ENCODE assay signal across 28 mouse cellular contexts in the genomic region with DNA sequence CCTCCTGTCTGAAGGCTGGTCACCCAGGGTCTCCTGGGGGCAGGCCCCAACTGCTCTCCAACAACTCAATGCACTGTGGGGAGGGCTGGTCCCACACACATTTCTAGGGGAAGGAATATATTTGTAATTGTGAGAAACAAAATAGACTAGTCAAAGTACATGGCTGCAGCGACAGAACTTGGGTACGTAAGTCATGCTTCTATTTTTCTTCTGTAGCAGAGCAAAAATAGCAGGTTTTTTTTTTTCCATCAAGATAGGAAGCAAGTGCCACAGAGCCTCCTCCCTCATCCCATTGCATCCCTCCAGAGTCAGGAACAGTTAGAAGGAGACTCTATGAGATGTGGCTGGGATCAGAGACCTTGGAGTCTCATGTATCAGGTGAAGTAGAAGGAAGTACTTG.
"Had no signal": no experiment of that assay in that cellular context is flagged by ENCODE, and none has a peak within 500 bp of the region (broad histone marks: within the 10 kb centered on the region; RNA-seq: fewer than 3 reads in every experiment).

No protein-coding gene starts in this region.

- ATAC-seq: forebrain, embryonic 13.5 days; forebrain, embryonic 14.5 days; forebrain, embryonic 15.5 days; forebrain, postnatal 0 days had no signal

- H3K9ac ChIP-seq: embryonic facial prominence, embryonic 12.5 days; embryonic facial prominence, embryonic 13.5 days; embryonic facial prominence, embryonic 15.5 days; forebrain, embryonic 12.5 days; forebrain, embryonic 13.5 days; forebrain, embryonic 15.5 days; forebrain, postnatal 0 days had no signal

- H3K27ac ChIP-seq: embryonic facial prominence, embryonic 10.5 days; embryonic facial prominence, embryonic 12.5 days; embryonic facial prominence, embryonic 13.5 days; embryonic facial prominence, embryonic 15.5 days; forebrain, embryonic 10.5 days; forebrain, embryonic 12.5 days; forebrain, embryonic 13.5 days; forebrain, embryonic 15.5 days; gastrocnemius, adult 2 months; heart, adult 2 months had no signal

- H3K4me3 ChIP-seq: embryonic facial prominence, embryonic 10.5 days; embryonic facial prominence, embryonic 12.5 days; embryonic facial prominence, embryonic 13.5 days; embryonic facial prominence, embryonic 15.5 days; erythroblast, embryonic 14.5 days; forebrain, embryonic 10.5 days; forebrain, embryonic 12.5 days; forebrain, embryonic 13.5 days; forebrain, embryonic 15.5 days; gastrocnemius, adult 2 months; heart, adult 2 months had no signal

- H3K36me3 ChIP-seq: embryonic facial prominence, embryonic 10.5 days; embryonic facial prominence, embryonic 12.5 days; embryonic facial prominence, embryonic 13.5 days; embryonic facial prominence, embryonic 15.5 days; forebrain, embryonic 10.5 days; forebrain, embryonic 12.5 days; forebrain, embryonic 15.5 days had no signal

- H3K27me3 ChIP-seq: embryonic facial prominence, embryonic 15.5 days; forebrain, embryonic 12.5 days; forebrain, embryonic 13.5 days; forebrain, embryonic 15.5 days had no signal

- DNase-seq: cerebellum, adult 2 months; cerebellum, adult 8-10 months; cerebellum, adult 9-10 months; cerebellum, adult 9-11 months; cerebellum, postnatal 10 days; cerebellum, postnatal 14 days; cerebellum, postnatal 25 days; cerebellum, postnatal 36 days; embryo, embryonic 11 days; forebrain, postnatal 0 days; gastrocnemius, adult 2 months; gastrocnemius, postnatal 10 days; gastrocnemius, postnatal 14 days; gastrocnemius, postnatal 25 days; gastrocnemius, postnatal 36 days; heart, adult 11 months; heart, adult 18-20 months; heart, adult 2 months had no signal

- H3K4me1 ChIP-seq: embryonic facial prominence, embryonic 12.5 days; forebrain, embryonic 13.5 days had no signal

- H3K4me2 ChIP-seq: embryonic facial prominence, embryonic 12.5 days; embryonic facial prominence, embryonic 13.5 days; embryonic facial prominence, embryonic 15.5 days; forebrain, embryonic 12.5 days; forebrain, embryonic 13.5 days; forebrain, embryonic 15.5 days had no signal

- H3K9me3 ChIP-seq: embryonic facial prominence, embryonic 10.5 days; embryonic facial prominence, embryonic 12.5 days; embryonic facial prominence, embryonic 13.5 days; embryonic facial prominence, embryonic 15.5 days; forebrain, embryonic 10.5 days; forebrain, embryonic 12.5 days; forebrain, embryonic 15.5 days had no signal
